Mouse (Mus musculus): ENCODE measurements around the gene Dock2. TPM values are rescaled to one million over a fixed set of nuclear protein-coding genes. Genes with fewer than 3 reads are reported as not detected.
A peak's percentile ranks its signal among the peaks of the same experiment; 100 is the strongest.
"Not testable (repeated sequence)": the region's sequence is repeated elsewhere in the genome, so short reads cannot be mapped to it uniquely, and the experiment has no call there.

Gene Dock2
- polyA plus RNA-seq, 1 experiment from 2014 or later = 1.4 TPM

GRCm38 (mm10) chr11:34236091-34236759 lies 547.5 kb downstream of the Dock2 start:
- no peaks in the 10 kb centered on the region for H3K4me1 ChIP-seq (replicated peaks)
- no peak for ATAC-seq
- no peak overlapping the region for H3K4me3 ChIP-seq (replicated peaks)
- no peaks in the 10 kb centered on the region for H3K9me3 ChIP-seq
- no peaks in the 10 kb centered on the region for H3K27me3 ChIP-seq (replicated peaks)
- WGBS = 53% methylated on average over 5 of the region's 5 CpGs
- no peak overlapping the region for H3K4me2 ChIP-seq (replicated peaks)
- no peak overlapping the region for H3K9ac ChIP-seq
- no peaks in the 10 kb centered on the region for H3K36me3 ChIP-seq
- H3K27ac ChIP-seq = no peak overlapping the region

GRCm38 (mm10) chr11:34228758-34229364 lies 554.8 kb downstream of the Dock2 start:
- no peaks in the 10 kb centered on the region for H3K9me3 ChIP-seq
- H3K27me3 ChIP-seq (replicated peaks) = no peaks in the 10 kb centered on the region
- H3K4me1 ChIP-seq (replicated peaks) = no peaks in the 10 kb centered on the region
- H3K4me2 ChIP-seq (replicated peaks) = no peak overlapping the region
- no peak overlapping the region for H3K9ac ChIP-seq
- 37% methylated on average over 6 of the region's 6 CpGs for WGBS
- no peak overlapping the region for H3K4me3 ChIP-seq (replicated peaks)
- 0 out of 2 replicates have a peak, but pooled peaks have one; percentile 28 for ATAC-seq
- H3K27ac ChIP-seq = no peak overlapping the region
- H3K36me3 ChIP-seq = no peaks in the 10 kb centered on the region

- Histone ChIP-seq H3K9ac (no peak overlapping the region), H3K4me3 (replicated peaks) (no peak overlapping the region), H3K4me1 (replicated peaks) (no peaks in the 10 kb centered on the region), H3K27me3 (replicated peaks) (no peaks in the 10 kb centered on the region), H3K27ac (no peak overlapping the region), H3K36me3 (no peaks in the 10 kb centered on the region), H3K9me3 (no peaks in the 10 kb centered on the region), H3K4me2 (replicated peaks) (no peak overlapping the region)
- 50% methylated on average over 1 of the region's 1 CpGs for WGBS
- ATAC-seq = no peak
These were observed 556.5 kb downstream of the Dock2 start for GRCm38 (mm10) chr11:34227180-34227579.

GRCm38 (mm10) chr11:34220596-34220995 lies 563.1 kb downstream of the Dock2 start:
- not testable (repeated sequence) for H3K27ac ChIP-seq

GRCm38 (mm10) chr11:34212853-34213252 lies 570.8 kb downstream of the Dock2 start:
- no peak overlapping the region for H3K27ac ChIP-seq
- H3K4me1 ChIP-seq (replicated peaks) = no peaks in the 10 kb centered on the region
- H3K9ac ChIP-seq = no peak overlapping the region
- ATAC-seq = no peak
- H3K36me3 ChIP-seq = no peaks in the 10 kb centered on the region
- WGBS = 18% methylated on average over 5 of the region's 5 CpGs
- no peak overlapping the region for H3K4me3 ChIP-seq (replicated peaks)
- no peaks in the 10 kb centered on the region for H3K27me3 ChIP-seq (replicated peaks)
- no peaks in the 10 kb centered on the region for H3K9me3 ChIP-seq
- H3K4me2 ChIP-seq (replicated peaks) = no peak overlapping the region

More at GRCm38 (mm10) chr11:34220596-34220995, 563.1 kb downstream of the Dock2 start:
- not testable (repeated sequence) for H3K4me3 ChIP-seq (replicated peaks); H3K36me3 ChIP-seq; ATAC-seq; H3K27me3 ChIP-seq (replicated peaks); H3K9ac ChIP-seq; H3K9me3 ChIP-seq; H3K4me2 ChIP-seq (replicated peaks); H3K4me1 ChIP-seq (replicated peaks)
- 91% methylated on average over 4 of the region's 4 CpGs for WGBS

- Histone ChIP-seq H3K36me3 (no peaks in the 10 kb centered on the region), H3K4me3 (replicated peaks) (no peak within 1 kb of the TSS), H3K4me2 (replicated peaks) (no peak within 1 kb of the TSS), H3K27ac (no peak within 1 kb of the TSS), H3K4me1 (replicated peaks) (no peaks in the 10 kb centered on the region), H3K9me3 (no peaks in the 10 kb centered on the region), H3K9ac (no peak within 1 kb of the TSS), H3K27me3 (replicated peaks) (no peaks in the 10 kb centered on the region)
- WGBS = 71% methylated on average over 9 of the region's 10 CpGs
- no peak for ATAC-seq
These were observed 575.7 kb downstream of the Dock2 start, which contains the start of gene Foxi1 for GRCm38 (mm10) chr11:34207989-34208388. Foxi1 (minus strand) TSS chr11:34208089.

- Histone ChIP-seq H3K36me3 (no peaks in the 10 kb centered on the region), H3K27me3 (replicated peaks) (no peaks in the 10 kb centered on the region), H3K9me3 (no peaks in the 10 kb centered on the region), H3K4me1 (replicated peaks) (no peaks in the 10 kb centered on the region), H3K4me3 (replicated peaks) (no peak overlapping the region), H3K27ac (no peak overlapping the region), H3K4me2 (replicated peaks) (no peak overlapping the region), H3K9ac (no peak overlapping the region)
- no peak for ATAC-seq
- 44% methylated on average over 1 of the region's 1 CpGs for WGBS
These were observed 580.9 kb downstream of the Dock2 start for GRCm38 (mm10) chr11:34202769-34203168.

- H3K27me3 ChIP-seq (replicated peaks) = no peaks in the 10 kb centered on the region
- H3K9ac ChIP-seq = no peak overlapping the region
- H3K4me3 ChIP-seq (replicated peaks) = no peak overlapping the region
- 88% methylated on average over 3 of the region's 3 CpGs for WGBS
- no peaks in the 10 kb centered on the region for H3K9me3 ChIP-seq
- H3K4me1 ChIP-seq (replicated peaks) = no peaks in the 10 kb centered on the region
- H3K36me3 ChIP-seq = no peaks in the 10 kb centered on the region
- no peak for ATAC-seq
- H3K4me2 ChIP-seq (replicated peaks) = no peak overlapping the region
- H3K27ac ChIP-seq = no peak overlapping the region
These were observed 588.5 kb downstream of the Dock2 start for GRCm38 (mm10) chr11:34195142-34195541.

- Histone ChIP-seq H3K36me3 (no peaks in the 10 kb centered on the region), H3K9ac (no peak overlapping the region), H3K4me3 (replicated peaks) (no peak overlapping the region), H3K27me3 (replicated peaks) (no peaks in the 10 kb centered on the region), H3K27ac (no peak overlapping the region), H3K4me2 (replicated peaks) (no peak overlapping the region), H3K9me3 (no peaks in the 10 kb centered on the region), H3K4me1 (replicated peaks) (no peaks in the 10 kb centered on the region)
- no peak for ATAC-seq
- 54% methylated on average over 9 of the region's 9 CpGs for WGBS
These were observed 589.3 kb downstream of the Dock2 start for GRCm38 (mm10) chr11:34194158-34194941.

- Histone ChIP-seq H3K27me3 (replicated peaks) (no peaks in the 10 kb centered on the region), H3K9ac (no peak overlapping the region), H3K27ac (no peak overlapping the region), H3K4me3 (replicated peaks) (no peak overlapping the region), H3K9me3 (no peaks in the 10 kb centered on the region), H3K4me1 (replicated peaks) (no peaks in the 10 kb centered on the region), H3K36me3 (no peaks in the 10 kb centered on the region), H3K4me2 (replicated peaks) (no peak overlapping the region)
- ATAC-seq = no peak
- WGBS = 60% methylated on average over 3 of the region's 3 CpGs
These were observed 590.0 kb downstream of the Dock2 start for GRCm38 (mm10) chr11:34193658-34194057.

- Histone ChIP-seq H3K4me3 (replicated peaks) (no peak overlapping the region), H3K4me2 (replicated peaks) (no peak overlapping the region), H3K9me3 (no peaks in the 10 kb centered on the region), H3K36me3 (no peaks in the 10 kb centered on the region), H3K4me1 (replicated peaks) (peaks cover 8% of the 10 kb centered on the region; the same call in 1 of the 2 replicates), H3K27me3 (replicated peaks) (no peaks in the 10 kb centered on the region), H3K27ac (no peak overlapping the region), H3K9ac (no peak overlapping the region)
- ATAC-seq = no peak
- WGBS = 70% methylated on average over 2 of the region's 2 CpGs
These were observed 599.4 kb downstream of the Dock2 start for GRCm38 (mm10) chr11:34184266-34184665.
